Mouse (Mus musculus) ES-E14 (cell line): ENCODE results near the gene Btbd3.

Experiments
- CHD2 ChIP-seq: IDR thresholded peaks from 2 replicates; pipeline ENCODE4 v1.6.1; 2014; ENCODE audit warnings: mild to moderate bottlenecking, low read depth, low read length, inconsistent platforms
- HCFC1 ChIP-seq: IDR thresholded peaks from 2 replicates; pipeline ENCODE4 v1.6.1; 2012; ENCODE audit warnings: low read length, inconsistent platforms, borderline replicate concordance; ENCODE audit not compliant: insufficient read depth
- MAFK ChIP-seq: IDR thresholded peaks from 2 replicates; pipeline ENCODE4 v1.6.1; 2014; ENCODE audit warnings: mild to moderate bottlenecking, low read depth, low read length, inconsistent platforms; ENCODE audit not compliant: insufficient read depth
- ZNF384 ChIP-seq: IDR thresholded peaks from 2 replicates; pipeline ENCODE4 v1.6.1; 2012; ENCODE audit warnings: low read depth, low read length, inconsistent platforms

GRCm38 (mm10) chr2:138431991-138432390, 175.6 kb downstream of the Btbd3 start:
- no peak for TF ChIP-seq CHD2
- no peak for TF ChIP-seq MAFK
- TF ChIP-seq HCFC1, result no peak
- no peak for TF ChIP-seq ZNF384
